Mouse (Mus musculus) intestine, embryonic 15.5 days (tissue): Measurements from ENCODE around the gene Tmem170b. TPM values are rescaled to one million over a fixed set of nuclear protein-coding genes. Genes with fewer than 3 reads are reported as not detected.

Experiments
- ATAC-seq: fragments of 200-750 bp; cut with Nextera tagmentation; 2 replicates; pipeline ENCODE4 v1.8.0; 2017; ENCODE audit warnings: moderate TSS enrichment, moderate library complexity
- H3K27ac ChIP-seq: fragments of 300-500 bp; sonication (generic); 2 replicates; pipeline ENCODE4 v1.5.1; 2015; ENCODE audit warnings: mild to moderate bottlenecking, inconsistent platforms
- H3K27me3 ChIP-seq: fragments of 300-500 bp; sonication (generic); replicated peaks from 2 replicates; pipeline ENCODE4 v1.6.1; 2015; ENCODE audit warnings: inconsistent platforms
- H3K36me3 ChIP-seq: fragments of 300-500 bp; sonication (generic); 2 replicates; pipeline ENCODE4 v1.6.1; 2015; ENCODE audit warnings: inconsistent platforms
- H3K4me1 ChIP-seq: fragments of 300-500 bp; sonication (generic); replicated peaks from 2 replicates; pipeline ENCODE4 v1.6.1; 2015; ENCODE audit warnings: inconsistent platforms
- H3K4me2 ChIP-seq: fragments of 300-500 bp; sonication (generic); replicated peaks from 2 replicates; pipeline ENCODE4 v1.6.1; 2015; ENCODE audit warnings: mild to moderate bottlenecking, inconsistent platforms
- H3K4me3 ChIP-seq: fragments of 300-500 bp; sonication (generic); replicated peaks from 2 replicates; pipeline ENCODE4 v1.5.1; 2015; ENCODE audit warnings: inconsistent platforms
- H3K9ac ChIP-seq: fragments of 300-500 bp; sonication (generic); 2 replicates; pipeline ENCODE4 v1.6.1; 2015; ENCODE audit warnings: inconsistent platforms
- H3K9me3 ChIP-seq: fragments of 300-500 bp; sonication (generic); 2 replicates; pipeline ENCODE4 v1.6.1; 2016; ENCODE audit warnings: inconsistent platforms
- WGBS: fragments of 180-500 bp; shearing (Covaris S2); methylation state at CpG from one replicate; pipeline ENCODE4 v1.1.7; 2015; 5-methylcytosine and 5-hydroxymethylcytosine counted together
- polyA plus RNA-seq: library from polyadenylated mRNA; unstranded; fragments of >200 nt; fragmentation: Nextera tagmentation; extraction: Ambion mirVana; gene quantifications from 2 replicates; pipeline ENCODE4 v1.2.1, GENCODE M21; 2015

The Tmem170b gene
- polyA plus RNA-seq = 11.0 and 11.2 TPM in 2 replicates

DNA sequence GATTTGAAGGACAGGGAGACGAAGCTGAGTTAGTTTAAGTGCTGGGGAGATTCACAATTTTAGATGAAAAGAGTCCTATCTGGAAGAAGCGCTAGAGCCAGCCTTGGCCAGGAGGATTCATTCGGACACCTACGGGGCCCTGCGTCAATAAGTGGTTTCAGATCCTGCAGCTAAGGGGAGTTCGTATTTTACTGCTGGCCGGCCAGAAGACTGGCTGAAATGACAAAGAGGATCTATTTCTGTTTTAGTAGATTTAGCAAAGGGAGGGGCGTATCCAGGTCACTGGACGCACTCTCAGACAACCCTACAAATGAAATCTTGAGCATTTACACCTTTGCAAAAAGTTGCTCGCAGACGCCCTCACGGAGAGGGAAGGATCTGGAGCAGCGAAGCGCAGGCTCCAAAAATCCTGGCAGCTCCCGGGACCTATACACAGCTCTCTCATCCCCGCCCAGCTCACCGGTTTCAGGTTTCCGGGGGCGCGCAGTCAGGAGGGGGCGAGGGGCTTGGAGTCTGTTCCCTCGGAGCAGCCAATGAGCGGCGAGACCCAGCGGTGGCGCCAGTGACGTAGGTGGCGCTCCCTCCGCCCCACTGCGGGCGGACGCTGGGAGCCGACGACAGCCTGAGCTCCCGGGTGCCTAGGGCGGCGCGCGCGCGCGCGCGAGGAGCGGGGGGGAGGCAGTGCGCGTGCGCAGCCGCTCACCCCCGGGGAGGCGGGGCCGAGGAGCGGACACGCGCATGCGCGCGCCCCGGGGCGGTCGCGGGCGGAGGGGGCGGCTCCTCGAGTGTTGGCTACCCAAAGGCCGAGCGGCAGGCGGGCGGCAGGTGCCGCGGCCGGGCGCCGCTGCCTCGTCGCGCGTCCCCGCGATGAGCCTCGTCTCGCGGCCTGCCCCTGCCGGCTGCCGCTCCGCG, at the start of gene Tmem170b:
TSS of gene Tmem170b (plus strand) at position 809 of the 912 bp plus-strand sequence.
- no peaks in the 10 kb centered on the region for H3K27me3 ChIP-seq
- H3K4me1 ChIP-seq = 0 out of 2 replicates have a peak, but pooled peaks cover 2% of the 10 kb centered on the region
- H3K27ac ChIP-seq = peak within 1 kb of the TSS; percentile 94
- ATAC-seq = peak; percentile 99
- H3K9me3 ChIP-seq = no peaks in the 10 kb centered on the region
- under 1% methylated on average over 81 of the region's 87 CpGs for WGBS
- no peaks in the 10 kb centered on the region for H3K36me3 ChIP-seq
- H3K4me2 ChIP-seq = peak within 1 kb of the TSS; percentile 73
- H3K4me3 ChIP-seq = peak within 1 kb of the TSS; percentile 94
- peak within 1 kb of the TSS; percentile 92 for H3K9ac ChIP-seq

GRCm38 (mm10) chr13:41561024-41561423, 44.7 kb upstream of the Tmem170b start:
- no peaks in the 10 kb centered on the region for H3K4me1 ChIP-seq
- ATAC-seq = no peak
- H3K4me3 ChIP-seq = no peak overlapping the region
- H3K9ac ChIP-seq = no peak overlapping the region
- WGBS = 85% methylated on average over 4 of the region's 4 CpGs
- H3K27me3 ChIP-seq = no peaks in the 10 kb centered on the region
- H3K27ac ChIP-seq = no peak overlapping the region
- H3K9me3 ChIP-seq = no peaks in the 10 kb centered on the region
- no peak overlapping the region for H3K4me2 ChIP-seq
- H3K36me3 ChIP-seq = no peaks in the 10 kb centered on the region

GRCm38 (mm10) chr13:41568421-41568820, 37.3 kb upstream of the Tmem170b start:
- no peak overlapping the region for H3K4me3 ChIP-seq
- no peak overlapping the region for H3K9ac ChIP-seq
- no peaks in the 10 kb centered on the region for H3K4me1 ChIP-seq
- H3K4me2 ChIP-seq = no peak overlapping the region
- no peak overlapping the region for H3K27ac ChIP-seq
- H3K9me3 ChIP-seq = no peaks in the 10 kb centered on the region
- H3K36me3 ChIP-seq = no peaks in the 10 kb centered on the region
- ATAC-seq = no peak
- 81% methylated on average over 3 of the region's 3 CpGs for WGBS
- no peaks in the 10 kb centered on the region for H3K27me3 ChIP-seq

DNA sequence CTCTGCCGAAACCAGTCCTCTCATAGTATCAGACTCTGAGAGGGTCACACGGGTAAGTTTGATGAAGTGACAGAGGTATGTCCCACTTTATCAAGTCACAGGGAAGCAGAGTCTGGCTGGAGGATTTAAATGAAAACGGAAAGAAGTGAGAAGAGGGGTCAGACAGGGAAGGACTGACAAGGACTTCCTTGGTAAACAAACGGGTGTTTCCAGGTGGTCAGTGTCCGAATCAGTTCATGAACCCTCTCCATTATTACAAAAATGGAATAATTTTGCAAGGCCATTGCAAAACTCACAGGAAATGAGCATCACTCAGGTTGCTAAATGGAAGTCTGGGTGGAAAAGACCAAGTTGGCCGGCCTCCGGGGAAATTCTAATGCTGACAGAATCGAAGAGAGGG, 36.8 kb upstream of the Tmem170b start:
- ATAC-seq = no peak
- 78% methylated on average over 8 of the region's 8 CpGs for WGBS
- no peak overlapping the region for H3K27ac ChIP-seq

DNA sequence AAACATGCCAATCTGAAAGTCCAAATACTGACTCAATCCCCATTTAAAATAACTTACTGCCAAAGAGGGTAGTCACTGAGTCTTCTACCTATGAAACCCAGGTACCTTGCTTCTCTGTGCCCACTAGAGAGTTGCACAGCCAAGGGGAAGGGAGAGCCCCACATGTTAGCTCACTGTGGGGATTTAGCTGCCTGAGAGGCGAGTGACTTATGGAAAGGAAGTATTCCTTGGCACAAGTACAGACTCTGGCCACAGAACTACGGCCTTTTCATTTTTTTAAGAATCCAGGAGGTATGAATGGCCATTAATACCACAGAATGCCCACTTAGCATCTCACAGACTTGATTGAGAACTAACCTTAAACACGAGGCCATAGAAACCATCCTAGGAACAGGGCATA, 35.9 kb upstream of the Tmem170b start:
- Histone ChIP-seq H3K4me2 (no peak overlapping the region), H3K36me3 (no peaks in the 10 kb centered on the region), H3K4me1 (no peaks in the 10 kb centered on the region), H3K9ac (no peak overlapping the region), H3K27me3 (no peaks in the 10 kb centered on the region), H3K4me3 (no peak overlapping the region), H3K27ac (no peak overlapping the region), H3K9me3 (no peaks in the 10 kb centered on the region)
- 74% methylated on average over 3 of the region's 3 CpGs for WGBS
- ATAC-seq = no peak

More for the DNA sequence above, 36.8 kb upstream of the Tmem170b start:
- Histone ChIP-seq H3K4me1 (no peaks in the 10 kb centered on the region), H3K36me3 (no peaks in the 10 kb centered on the region), H3K27me3 (no peaks in the 10 kb centered on the region), H3K4me2 (no peak overlapping the region), H3K9ac (no peak overlapping the region), H3K9me3 (no peaks in the 10 kb centered on the region), H3K4me3 (no peak overlapping the region)

DNA sequence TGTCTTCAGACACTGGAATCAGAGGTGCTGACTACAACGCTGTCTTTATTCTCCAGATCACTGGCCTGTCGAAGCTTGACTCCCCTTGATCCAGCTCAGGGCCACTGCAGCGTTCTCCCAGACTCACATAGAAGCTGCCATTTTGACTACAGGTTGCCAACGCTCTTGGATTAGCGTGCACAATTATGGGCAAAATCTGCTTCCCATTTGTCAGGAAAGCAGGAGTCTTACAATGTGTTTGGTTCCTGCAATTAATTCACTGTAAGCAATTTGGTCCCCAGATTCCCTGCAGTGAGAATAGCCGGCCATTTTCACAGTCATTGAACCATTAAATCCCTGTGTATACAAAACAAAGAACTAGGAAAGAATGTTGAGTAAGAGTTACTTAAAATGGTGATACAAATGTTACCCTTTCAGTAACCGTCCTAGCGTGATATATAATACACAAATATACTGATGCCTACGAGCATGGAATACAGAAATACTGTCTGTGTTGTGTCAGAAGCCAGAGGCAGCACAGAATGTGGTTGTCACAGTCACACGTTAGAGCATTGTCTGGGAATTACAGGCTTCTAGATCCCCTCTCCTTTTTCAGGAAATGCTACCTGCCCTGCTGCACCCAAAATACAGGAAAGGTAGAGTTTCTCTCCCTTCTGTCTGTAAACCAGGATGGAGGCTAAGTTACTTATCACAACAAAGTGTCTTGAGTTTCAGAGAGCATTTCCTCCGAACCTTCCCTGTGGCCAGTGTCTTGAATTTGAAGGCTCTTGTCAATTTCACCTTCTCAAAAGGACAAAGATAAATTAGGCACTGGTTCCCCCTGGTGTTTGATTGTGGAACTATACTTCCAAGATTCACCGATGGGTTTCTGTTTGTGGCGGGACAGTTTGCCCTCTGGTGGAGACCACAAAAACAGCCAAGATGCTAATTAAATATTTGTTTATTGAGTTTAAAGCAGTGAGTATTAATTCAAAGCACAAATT, 34.0 kb upstream of the Tmem170b start:
- H3K4me1 ChIP-seq = no peaks in the 10 kb centered on the region
- WGBS = 49% methylated on average over 13 of the region's 13 CpGs
- no peaks in the 10 kb centered on the region for H3K9me3 ChIP-seq
- no peak overlapping the region for H3K4me3 ChIP-seq
- no peaks in the 10 kb centered on the region for H3K36me3 ChIP-seq
- no peak overlapping the region for H3K27ac ChIP-seq
- no peaks in the 10 kb centered on the region for H3K27me3 ChIP-seq
- H3K4me2 ChIP-seq = no peak overlapping the region
- peak; percentile 41; the same call in 1 of the 2 replicates for ATAC-seq
- H3K9ac ChIP-seq = no peak overlapping the region

- no peaks in the 10 kb centered on the region for H3K36me3 ChIP-seq
- H3K27ac ChIP-seq = no peak overlapping the region
- no peaks in the 10 kb centered on the region for H3K9me3 ChIP-seq
- H3K4me3 ChIP-seq = no peak overlapping the region
- no peak overlapping the region for H3K4me2 ChIP-seq
- 0 out of 2 replicates have a peak, but pooled peaks have one; percentile 36 for ATAC-seq
- H3K4me1 ChIP-seq = no peaks in the 10 kb centered on the region
- H3K9ac ChIP-seq = no peak overlapping the region
- H3K27me3 ChIP-seq = no peaks in the 10 kb centered on the region
- 48% methylated on average over 4 of the region's 4 CpGs for WGBS
These were observed 33.4 kb upstream of the Tmem170b start for GRCm38 (mm10) chr13:41572351-41572735.

GRCm38 (mm10) chr13:41573126-41573846, 32.4 kb upstream of the Tmem170b start:
- H3K4me1 ChIP-seq = no peaks in the 10 kb centered on the region
- ATAC-seq = no peak
- H3K4me3 ChIP-seq = no peak overlapping the region
- H3K9ac ChIP-seq = no peak overlapping the region
- H3K9me3 ChIP-seq = no peaks in the 10 kb centered on the region
- no peak overlapping the region for H3K27ac ChIP-seq
- no peaks in the 10 kb centered on the region for H3K36me3 ChIP-seq
- H3K4me2 ChIP-seq = no peak overlapping the region
- no peaks in the 10 kb centered on the region for H3K27me3 ChIP-seq
- 55% methylated on average over 4 of the region's 4 CpGs for WGBS

DNA sequence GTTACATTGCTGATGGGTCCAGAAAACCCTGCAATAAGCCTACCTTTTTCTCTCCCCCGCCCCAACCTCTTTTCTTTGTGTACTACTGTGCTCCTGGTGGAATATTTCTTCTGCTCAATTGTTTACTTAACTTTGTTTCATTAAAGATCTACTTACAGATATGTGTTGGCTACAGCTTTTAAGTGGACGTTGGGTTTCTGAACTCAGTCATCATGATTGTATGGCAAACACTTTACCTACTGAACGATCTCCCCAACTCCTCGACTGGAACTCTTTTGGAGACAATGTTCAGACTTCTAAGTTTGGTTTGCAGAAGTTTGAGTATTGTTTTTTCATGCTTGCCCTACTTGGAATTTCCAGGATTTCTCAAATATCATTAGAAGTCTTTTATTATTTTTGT, 24.6 kb upstream of the Tmem170b start:
- no peaks in the 10 kb centered on the region for H3K27me3 ChIP-seq
- 59% methylated on average over 4 of the region's 4 CpGs for WGBS

GRCm38 (mm10) chr13:41583666-41584357, 21.9 kb upstream of the Tmem170b start:
- 0 out of 2 replicates have a peak, but pooled peaks cover 5% of the 10 kb centered on the region for H3K4me1 ChIP-seq
- no peaks in the 10 kb centered on the region for H3K9me3 ChIP-seq
- no peaks in the 10 kb centered on the region for H3K27me3 ChIP-seq
- no peak overlapping the region for H3K9ac ChIP-seq
- no peaks in the 10 kb centered on the region for H3K36me3 ChIP-seq
- H3K4me2 ChIP-seq = no peak overlapping the region; the same call in 1 of the 2 replicates
- H3K4me3 ChIP-seq = no peak overlapping the region
- ATAC-seq = 0 out of 2 replicates have a peak, but pooled peaks have one; percentile 8
- no peak overlapping the region for H3K27ac ChIP-seq
- WGBS = 67% methylated on average over 7 of the region's 7 CpGs

More for the DNA sequence above, 24.6 kb upstream of the Tmem170b start:
- no peak overlapping the region for H3K4me2 ChIP-seq
- H3K4me1 ChIP-seq = 0 out of 2 replicates have a peak, but pooled peaks cover 5% of the 10 kb centered on the region
- H3K36me3 ChIP-seq = no peaks in the 10 kb centered on the region
- ATAC-seq = no peak
- no peak overlapping the region for H3K27ac ChIP-seq
- H3K9ac ChIP-seq = no peak overlapping the region
- H3K9me3 ChIP-seq = no peaks in the 10 kb centered on the region
- H3K4me3 ChIP-seq = no peak overlapping the region

DNA sequence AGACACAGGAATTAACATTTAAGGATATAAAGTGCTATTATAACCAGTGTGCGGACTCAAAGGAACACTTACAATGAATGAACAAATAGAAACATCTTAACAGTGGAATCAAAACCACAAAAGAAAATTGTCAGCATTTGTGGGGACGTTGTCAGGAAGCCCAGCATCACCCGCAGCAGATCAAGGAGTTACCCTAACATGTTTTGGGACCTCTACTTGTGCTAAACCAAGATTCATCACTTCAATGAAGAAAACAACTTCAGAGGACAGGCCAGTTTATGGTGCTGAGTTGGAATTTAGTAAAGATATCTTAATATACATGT, 21.4 kb upstream of the Tmem170b start:
- ATAC-seq = no peak
- Histone ChIP-seq H3K9ac (no peak overlapping the region), H3K27me3 (no peaks in the 10 kb centered on the region), H3K4me3 (no peak overlapping the region), H3K36me3 (no peaks in the 10 kb centered on the region), H3K4me1 (0 out of 2 replicates have a peak, but pooled peaks cover 5% of the 10 kb centered on the region), H3K4me2 (no peak overlapping the region), H3K9me3 (no peaks in the 10 kb centered on the region), H3K27ac (no peak overlapping the region)
- 90% methylated on average over 3 of the region's 3 CpGs for WGBS
